Mouse (Mus musculus): Measurements from ENCODE around the gene Myzap.

DNA sequence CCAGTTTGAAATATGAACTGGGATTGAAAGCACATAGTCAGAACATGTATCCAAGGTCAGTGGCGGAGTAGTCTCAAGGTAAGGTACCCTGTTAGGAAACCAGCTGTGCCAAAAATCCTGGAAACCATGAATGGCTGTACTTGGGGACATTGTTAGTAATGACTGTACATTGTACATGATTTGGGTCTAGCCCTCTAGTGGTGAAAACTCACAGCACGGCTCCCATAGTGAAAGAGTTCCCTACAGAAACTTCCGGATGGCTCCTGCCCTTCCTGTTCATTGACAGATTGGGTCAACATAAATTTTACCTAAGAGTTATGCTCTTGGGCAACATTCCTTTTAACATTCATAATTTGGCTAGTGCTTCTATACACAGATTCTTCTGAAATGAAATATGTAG lies 126.0 kb downstream of the Myzap start:
- TF ChIP-seq POLR2A (IDR thresholded peaks at IDR 0.05; ENCODE audit: borderline replicate concordance, insufficient read depth, low read length) (no peak), CTCF (IDR thresholded peaks at IDR 0.05; ENCODE audit: borderline replicate concordance, insufficient read depth, low read depth, low read length) (no peak)

Data from cerebellum, adult 2 months (tissue).